Mouse (Mus musculus): ENCODE results near the gene Gpbar1.

Gene Gpbar1

DNA sequence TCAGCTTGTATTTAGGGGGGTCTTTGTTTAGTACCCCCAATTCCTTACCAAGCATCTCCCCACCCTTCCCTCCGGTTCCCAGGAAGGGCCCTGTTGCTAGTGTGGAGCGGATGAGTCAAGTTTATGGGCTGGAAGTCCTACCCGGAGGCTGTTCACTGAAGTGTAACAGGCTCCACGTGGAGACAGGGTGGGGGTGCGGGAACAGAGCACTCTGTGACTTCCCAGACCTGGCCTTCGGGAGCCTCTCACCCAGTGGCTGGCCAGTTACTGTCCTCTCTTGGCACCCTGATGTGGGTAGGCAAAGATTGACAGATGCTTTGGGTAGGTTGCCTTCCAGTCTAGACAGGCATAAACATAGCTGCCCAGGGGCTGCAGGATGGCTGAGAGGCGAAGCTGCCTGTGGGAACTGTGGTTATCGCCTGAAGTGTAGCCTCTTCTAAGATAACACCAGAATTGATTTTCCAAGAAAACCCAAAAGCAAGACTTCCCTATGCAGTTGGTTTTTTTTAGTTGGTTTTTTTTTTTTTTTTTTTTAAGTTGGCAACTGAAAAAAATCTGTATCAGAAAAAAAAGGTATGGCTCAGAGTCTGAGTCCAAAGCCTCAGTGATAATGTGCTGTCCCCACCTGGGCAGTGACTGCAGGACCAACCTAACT, 340 bp upstream of the Gpbar1 start:
- DNase-seq (ENCODE audit: low read depth), result no peak

DNA sequence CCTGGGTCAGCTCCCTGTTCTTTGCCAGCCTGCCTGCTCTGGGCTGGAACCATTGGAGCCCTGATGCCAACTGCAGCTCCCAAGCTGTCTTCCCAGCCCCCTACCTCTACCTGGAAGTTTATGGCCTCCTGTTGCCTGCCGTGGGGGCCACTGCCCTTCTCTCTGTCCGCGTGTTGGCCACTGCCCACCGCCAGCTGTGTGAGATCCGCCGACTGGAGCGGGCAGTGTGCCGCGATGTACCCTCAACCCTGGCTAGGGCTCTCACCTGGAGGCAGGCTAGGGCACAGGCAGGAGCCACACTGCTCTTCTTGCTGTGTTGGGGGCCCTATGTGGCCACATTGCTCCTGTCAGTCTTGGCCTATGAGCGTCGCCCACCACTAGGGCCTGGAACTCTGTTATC, 638 bp downstream of the Gpbar1 start:
- no peak for DNase-seq (ENCODE audit: low read depth)

- no peak for DNase-seq (ENCODE audit: low read depth)
Measured at GRCm38 (mm10) chr1:74280591-74281325, 2.4 kb downstream of the Gpbar1 start.

DNA sequence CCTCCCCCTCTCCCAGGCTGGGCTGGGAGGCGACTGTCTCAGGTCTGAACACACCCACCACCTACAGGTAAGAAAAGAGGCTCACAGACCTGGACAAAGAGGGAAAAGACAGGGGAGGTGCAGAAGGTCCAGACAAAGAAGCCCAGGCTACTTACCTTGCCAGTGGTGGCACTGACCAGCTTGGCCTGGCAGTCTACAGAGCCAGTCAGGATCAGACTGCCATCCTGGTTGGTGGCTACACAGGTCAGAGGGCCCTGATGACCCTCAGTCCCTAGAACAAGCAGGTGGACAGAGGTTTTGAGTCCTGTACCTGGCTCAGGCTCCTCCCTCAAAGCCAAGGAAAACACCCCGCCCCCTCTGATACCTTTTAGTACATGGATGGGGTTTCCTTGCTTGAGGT, 3.0 kb downstream of the Gpbar1 start:
- no peak for DNase-seq (ENCODE audit: low read depth)

GRCm38 (mm10) chr1:74281886-74282285, 3.5 kb downstream of the Gpbar1 start:
- DNase-seq (ENCODE audit: low read depth), result no peak

- DNase-seq (ENCODE audit: low read depth), result no peak
Measured at GRCm38 (mm10) chr1:74282896-74283625, 4.7 kb downstream of the Gpbar1 start.

GRCm38 (mm10) chr1:74283686-74284463, 5.5 kb downstream of the Gpbar1 start:
- peak; percentile 63 for DNase-seq (ENCODE audit: low read depth)

- DNase-seq (ENCODE audit: low read depth), result peak; percentile 100
Measured at GRCm38 (mm10) chr1:74284543-74285160, 6.3 kb downstream of the Gpbar1 start, which contains the start of the genes Aamp and Pnkd. Gene Aamp, minus strand, starts transcription at chr1:74284738. Gene Pnkd, plus strand, starts transcription at chr1:74284930.

DNA sequence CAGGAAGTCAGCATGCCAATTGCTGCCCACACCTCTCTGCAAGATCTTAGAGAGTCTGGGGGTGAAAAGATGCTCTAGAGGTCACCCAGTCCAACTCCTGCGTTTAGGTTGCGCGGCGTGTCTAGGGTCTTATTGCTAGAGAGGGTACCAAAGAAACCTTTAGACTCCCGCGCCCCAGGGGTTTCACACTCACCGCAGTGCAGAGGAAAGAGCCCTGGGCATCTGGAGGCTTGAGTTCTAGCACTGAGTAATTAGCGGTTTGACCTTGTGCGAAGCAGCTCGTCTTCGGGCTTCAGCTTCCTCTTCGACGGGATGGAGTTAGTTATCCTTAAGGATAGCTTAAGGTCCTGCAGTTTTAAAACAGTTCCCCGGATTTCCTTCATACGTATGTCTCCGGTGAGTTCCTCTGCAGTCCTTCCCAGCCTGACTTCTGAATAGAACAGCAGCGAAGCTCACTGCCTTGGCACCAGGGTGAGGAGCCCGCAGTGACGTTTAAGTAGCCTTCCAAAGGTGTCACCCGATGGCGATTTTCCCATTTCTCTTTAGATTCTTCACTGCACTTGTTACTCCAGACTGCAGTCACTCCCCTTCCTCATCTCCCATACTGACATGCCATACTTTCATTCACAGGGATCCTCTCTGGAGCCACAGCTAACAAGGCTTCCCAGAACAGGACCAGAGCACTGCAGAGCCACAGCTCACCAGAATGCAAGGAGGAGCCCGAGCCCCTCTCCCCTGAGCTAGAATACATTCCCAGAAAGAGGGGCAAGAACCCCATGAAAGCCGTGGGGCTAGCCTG, 7.1 kb downstream of the Gpbar1 start:
- peak; percentile 45 for DNase-seq (ENCODE audit: low read depth)

- DNase-seq (ENCODE audit: low read depth), result peak; percentile 43
Measured at GRCm38 (mm10) chr1:74286869-74287607, 8.7 kb downstream of the Gpbar1 start.

DNA sequence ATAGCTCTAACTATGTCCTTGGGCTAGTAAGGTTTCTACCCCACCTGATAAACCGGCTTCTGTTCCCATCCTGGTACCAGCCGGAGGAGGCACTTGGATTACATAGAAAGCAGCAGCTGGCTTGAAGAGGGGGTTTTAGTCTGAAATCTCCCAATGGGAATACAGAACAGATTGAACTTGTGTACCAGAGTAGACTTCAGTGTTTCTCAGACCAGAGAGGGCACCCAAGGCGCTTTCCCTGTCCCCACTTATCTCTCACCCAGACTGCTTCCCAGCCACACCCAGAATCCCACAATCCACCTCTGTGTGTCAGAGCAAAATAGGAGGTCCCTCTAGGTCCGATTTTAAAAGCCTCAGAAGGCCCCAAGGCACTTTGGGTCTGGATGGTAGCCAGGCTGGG, 10.0 kb downstream of the Gpbar1 start:
- DNase-seq (ENCODE audit: low read depth), result no peak

GRCm38 (mm10) chr1:74289248-74289647, 10.9 kb downstream of the Gpbar1 start:
- DNase-seq (ENCODE audit: low read depth), result no peak

GRCm38 (mm10) chr1:74289740-74290139, 11.4 kb downstream of the Gpbar1 start:
- DNase-seq (ENCODE audit: low read depth), result no peak

DNA sequence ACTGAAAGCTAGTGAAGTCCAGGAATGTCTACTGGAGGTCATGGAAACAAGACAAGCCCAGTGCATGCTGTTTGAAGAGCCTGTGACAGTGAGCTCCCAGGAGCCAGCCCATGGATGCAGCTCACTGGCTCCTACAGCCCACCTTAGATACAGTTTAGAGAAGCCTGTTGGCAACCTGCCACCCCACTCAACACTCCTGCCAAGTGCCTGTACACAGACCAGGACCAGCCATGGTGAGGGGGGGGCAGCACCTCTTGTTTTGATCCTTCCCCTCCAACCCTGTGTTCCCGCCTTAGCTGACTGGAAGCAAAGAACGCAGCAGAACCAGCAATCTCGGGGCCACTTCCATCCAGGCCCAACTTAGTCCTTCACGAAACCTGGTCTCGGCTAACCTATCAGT, 11.8 kb downstream of the Gpbar1 start:
- DNase-seq (ENCODE audit: low read depth), result no peak

- no peak for DNase-seq (ENCODE audit: low read depth)
Measured at GRCm38 (mm10) chr1:74292331-74293020, 14.1 kb downstream of the Gpbar1 start.

DNA sequence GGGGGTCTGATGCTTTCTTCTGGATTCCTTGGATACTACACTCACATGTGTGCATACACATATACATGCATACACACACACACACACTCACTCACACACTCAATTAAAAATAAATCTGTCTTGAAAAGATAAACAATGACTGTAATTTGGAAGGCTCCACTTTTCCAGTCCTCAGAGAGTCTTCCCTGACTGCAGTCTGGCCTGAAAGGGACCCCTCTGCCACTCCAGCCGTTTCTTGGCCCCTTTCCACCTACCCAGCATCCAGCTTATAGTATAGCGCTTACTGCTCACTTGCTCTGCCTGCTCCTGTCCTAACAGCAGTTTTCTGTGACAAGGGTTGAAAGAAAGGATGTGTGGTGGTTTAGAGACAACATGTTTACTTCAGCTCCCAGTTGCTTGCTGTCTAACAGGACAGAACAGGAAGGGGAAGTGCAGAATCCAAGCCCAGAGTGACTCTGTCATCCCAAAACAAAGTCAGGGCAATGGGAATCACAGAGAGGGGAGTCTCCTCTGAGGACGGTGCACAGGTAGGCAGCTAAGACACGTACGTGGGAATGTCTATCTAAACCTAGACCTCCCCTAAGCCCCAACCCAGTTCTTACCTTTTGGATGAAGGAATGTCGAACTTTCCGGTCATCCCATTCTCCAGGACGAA, 15.1 kb downstream of the Gpbar1 start:
- DNase-seq (ENCODE audit: low read depth), result no peak

DNA sequence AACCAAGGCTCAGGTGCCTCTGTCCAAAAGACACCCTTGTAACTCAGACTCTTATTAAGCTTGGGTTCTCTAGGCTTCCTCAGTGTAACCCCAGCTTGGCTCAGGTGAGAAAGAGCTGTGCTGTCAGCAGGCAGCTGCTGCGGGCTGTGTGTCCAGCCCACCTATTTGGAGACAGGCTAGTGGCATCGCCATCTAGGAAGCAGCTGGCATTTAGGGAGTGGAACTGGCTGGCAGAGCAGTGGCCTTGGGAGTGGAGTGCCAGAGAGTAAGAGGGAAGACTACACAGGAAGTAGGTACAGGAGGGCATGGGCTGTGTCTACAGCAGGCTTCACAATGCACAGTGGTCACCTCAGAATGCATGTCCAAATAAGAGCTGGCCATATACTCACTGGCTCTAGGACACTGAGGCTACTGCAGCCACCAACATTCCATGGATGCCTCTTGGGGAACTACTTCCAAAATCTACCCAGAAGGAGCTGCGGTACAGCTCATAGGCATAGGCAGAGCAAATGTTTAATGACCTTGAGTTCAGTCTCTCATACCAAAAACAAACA, 15.8 kb downstream of the Gpbar1 start:
- DNase-seq (ENCODE audit: low read depth), result no peak

GRCm38 (mm10) chr1:74294733-74295455, 16.5 kb downstream of the Gpbar1 start:
- no peak for DNase-seq (ENCODE audit: low read depth)
